Mouse (Mus musculus): ENCODE measurements around the gene Dnajc24. TPM values are rescaled to one million over a fixed set of nuclear protein-coding genes. Genes with fewer than 3 reads are reported as not detected.

The Dnajc24 gene
- 25.2 and 28.2 TPM in 2 replicates for polyA plus RNA-seq (2015; fragmentation: Nextera tagmentation; extraction: Ambion mirVana)

DNA sequence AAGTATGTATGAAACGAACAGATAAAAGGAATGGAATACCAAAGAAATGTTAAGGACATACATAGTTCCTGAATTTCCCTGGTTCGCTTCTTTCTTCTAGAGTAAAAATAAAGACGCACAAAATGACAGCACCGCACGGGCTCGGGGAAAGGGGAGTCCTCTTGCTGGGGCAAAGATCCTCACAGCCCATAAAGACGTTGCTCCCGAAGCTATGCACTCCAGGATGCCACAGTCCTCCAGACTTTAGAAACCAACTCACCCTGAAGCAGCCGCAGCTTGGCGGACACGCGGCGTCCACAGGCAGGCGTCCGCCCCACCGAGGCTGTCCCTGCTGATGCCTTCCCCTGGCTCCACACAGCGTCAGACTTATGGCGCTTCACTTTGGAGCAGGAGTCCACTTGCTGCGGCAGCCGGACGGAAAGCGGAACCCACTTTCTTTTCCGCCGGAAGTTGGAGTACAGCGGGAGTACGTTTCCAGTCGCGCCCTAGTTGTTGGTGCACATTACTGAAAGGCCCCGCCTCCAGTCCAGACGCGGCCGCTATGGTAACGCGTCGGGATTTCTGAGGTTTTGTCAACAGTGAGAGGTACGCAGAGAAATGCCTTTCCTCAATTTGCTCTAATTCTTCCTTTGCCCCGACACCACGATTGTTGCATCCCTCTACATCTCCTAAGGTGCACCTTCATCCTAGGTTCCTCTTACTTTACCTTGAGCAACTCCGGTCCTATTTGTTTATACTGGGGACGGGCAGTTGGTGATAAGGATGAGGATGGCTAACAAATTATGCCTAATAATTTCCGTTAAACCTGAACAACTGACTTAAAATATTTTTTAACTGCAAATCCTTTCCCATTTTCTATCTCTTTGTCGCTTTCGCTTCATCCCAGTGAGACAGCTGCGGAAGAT lies at the start of gene Dnajc24:
Gene Dnajc24, minus strand, starts transcription at position 715 of the 905 bp plus-strand sequence.
- peak within 1 kb of the TSS; percentile 83 for H3K27ac ChIP-seq (ENCODE audit: low read length)
- peak within 1 kb of the TSS; percentile 99 for H3K4me3 ChIP-seq (replicated peaks; ENCODE audit: low read length)
- H3K4me1 ChIP-seq (replicated peaks; ENCODE audit: control insufficient read depth, insufficient read depth, low read length) = peaks cover 5% of the 10 kb centered on the region
- 0 out of 2 replicates have a peak, but pooled peaks cover 2% of the 10 kb centered on the region for H3K36me3 ChIP-seq (ENCODE audit: control insufficient read depth, insufficient read depth)
- H3K27me3 ChIP-seq (replicated peaks; ENCODE audit: control insufficient read depth, insufficient read depth, low read length) = no peaks in the 10 kb centered on the region
- H3K9ac ChIP-seq (replicated peaks; ENCODE audit: low read depth, low read length) = peak within 1 kb of the TSS; percentile 91
- peak within 1 kb of the TSS; percentile 73 for H3K4me2 ChIP-seq (ENCODE audit: low read length)
- no peaks in the 10 kb centered on the region for H3K9me3 ChIP-seq (ENCODE audit: control insufficient read depth, low read length)
- 2% methylated on average over 44 of the region's 44 CpGs for WGBS
- peak; percentile 99 for ATAC-seq

DNA sequence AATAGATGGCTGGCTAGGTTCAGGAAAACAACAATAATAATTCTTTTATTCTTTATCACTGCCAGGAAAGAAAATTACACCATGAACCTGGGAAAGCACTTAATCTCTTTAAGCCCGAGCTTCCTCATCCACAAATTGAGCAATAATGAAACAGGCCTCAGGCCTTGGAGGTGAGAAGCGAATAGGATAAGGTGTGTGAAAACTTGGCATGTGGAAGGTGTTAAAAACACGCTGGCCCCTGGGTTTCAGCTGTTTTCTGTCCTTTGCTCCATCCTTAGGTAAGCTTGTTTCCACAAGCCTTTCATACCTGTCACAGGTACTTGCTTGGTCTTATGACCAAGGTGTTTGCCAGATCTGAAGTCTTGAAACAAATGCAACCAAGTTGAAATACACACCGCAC lies 43.3 kb upstream of the Dnajc24 start:
- 80% methylated on average over 4 of the region's 4 CpGs for WGBS
- H3K27ac ChIP-seq (ENCODE audit: low read length) = no peak overlapping the region
- H3K4me1 ChIP-seq (replicated peaks; ENCODE audit: control insufficient read depth, insufficient read depth, low read length) = no peaks in the 10 kb centered on the region
- no peak for ATAC-seq
- H3K4me2 ChIP-seq (ENCODE audit: low read length) = no peak overlapping the region
- no peaks in the 10 kb centered on the region for H3K9me3 ChIP-seq (ENCODE audit: control insufficient read depth, low read length)
- H3K36me3 ChIP-seq (ENCODE audit: control insufficient read depth, insufficient read depth) = no peaks in the 10 kb centered on the region
- no peaks in the 10 kb centered on the region for H3K27me3 ChIP-seq (replicated peaks; ENCODE audit: control insufficient read depth, insufficient read depth, low read length)
- no peak overlapping the region for H3K4me3 ChIP-seq (replicated peaks; ENCODE audit: low read length)
- no peak overlapping the region for H3K9ac ChIP-seq (replicated peaks; ENCODE audit: low read depth, low read length)

DNA sequence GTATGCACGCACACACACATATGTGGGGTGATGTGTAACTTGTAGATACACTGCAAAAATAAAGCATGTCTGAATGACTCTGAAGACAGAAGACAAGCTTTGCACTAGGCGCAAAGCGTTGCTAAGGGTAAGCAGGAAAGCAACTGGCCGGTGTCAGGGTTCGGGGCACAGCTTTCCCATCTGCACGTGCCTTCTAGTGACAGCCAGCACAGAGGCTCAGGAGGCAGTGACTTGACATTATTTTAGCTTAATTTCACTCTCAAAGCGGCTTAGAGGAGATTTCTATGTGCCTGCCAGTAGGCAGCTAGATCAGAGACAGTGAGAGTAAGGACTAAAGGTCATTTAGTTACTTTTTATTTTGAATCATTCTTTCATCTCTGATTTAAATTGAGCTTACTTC lies 39.1 kb upstream of the Dnajc24 start:
- H3K27ac ChIP-seq (ENCODE audit: low read length) = no peak overlapping the region
- WGBS = 46% methylated on average over 7 of the region's 7 CpGs
- no peaks in the 10 kb centered on the region for H3K9me3 ChIP-seq (ENCODE audit: control insufficient read depth, low read length)
- H3K36me3 ChIP-seq (ENCODE audit: control insufficient read depth, insufficient read depth) = no peaks in the 10 kb centered on the region
- no peak for ATAC-seq
- no peaks in the 10 kb centered on the region for H3K27me3 ChIP-seq (replicated peaks; ENCODE audit: control insufficient read depth, insufficient read depth, low read length)
- no peak overlapping the region for H3K4me3 ChIP-seq (replicated peaks; ENCODE audit: low read length)
- no peak overlapping the region for H3K4me2 ChIP-seq (ENCODE audit: low read length)
- H3K4me1 ChIP-seq (replicated peaks; ENCODE audit: control insufficient read depth, insufficient read depth, low read length) = no peaks in the 10 kb centered on the region
- H3K9ac ChIP-seq (replicated peaks; ENCODE audit: low read depth, low read length) = no peak overlapping the region

DNA sequence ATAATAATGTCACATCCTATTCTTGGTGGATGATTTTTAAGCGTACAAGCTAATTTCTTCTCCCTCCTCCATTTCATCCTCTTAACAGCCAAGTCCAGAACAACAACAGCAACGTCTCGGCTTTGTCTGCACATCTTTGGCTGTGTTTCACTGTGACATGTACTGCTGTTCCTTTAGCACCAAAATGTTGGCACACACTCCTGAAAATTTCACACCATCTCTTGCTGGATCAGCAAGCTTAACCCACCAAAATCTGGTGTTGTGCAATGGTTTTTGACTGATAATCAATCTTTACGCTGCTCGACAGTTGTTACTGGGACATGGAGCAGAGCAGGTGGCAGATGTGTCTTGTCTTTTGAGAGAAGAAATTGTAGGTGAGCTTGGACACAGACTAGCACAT lies 38.6 kb upstream of the Dnajc24 start:
- Histone ChIP-seq H3K36me3 (ENCODE audit: control insufficient read depth, insufficient read depth) (no peaks in the 10 kb centered on the region), H3K4me3 (replicated peaks; ENCODE audit: low read length) (no peak overlapping the region), H3K4me1 (replicated peaks; ENCODE audit: control insufficient read depth, insufficient read depth, low read length) (no peaks in the 10 kb centered on the region), H3K4me2 (ENCODE audit: low read length) (no peak overlapping the region), H3K27me3 (replicated peaks; ENCODE audit: control insufficient read depth, insufficient read depth, low read length) (no peaks in the 10 kb centered on the region), H3K9ac (replicated peaks; ENCODE audit: low read depth, low read length) (no peak overlapping the region), H3K27ac (ENCODE audit: low read length) (no peak overlapping the region), H3K9me3 (ENCODE audit: control insufficient read depth, low read length) (no peaks in the 10 kb centered on the region)
- no peak; the same call in 1 of the 2 replicates for ATAC-seq
- WGBS = 49% methylated on average over 5 of the region's 5 CpGs

DNA sequence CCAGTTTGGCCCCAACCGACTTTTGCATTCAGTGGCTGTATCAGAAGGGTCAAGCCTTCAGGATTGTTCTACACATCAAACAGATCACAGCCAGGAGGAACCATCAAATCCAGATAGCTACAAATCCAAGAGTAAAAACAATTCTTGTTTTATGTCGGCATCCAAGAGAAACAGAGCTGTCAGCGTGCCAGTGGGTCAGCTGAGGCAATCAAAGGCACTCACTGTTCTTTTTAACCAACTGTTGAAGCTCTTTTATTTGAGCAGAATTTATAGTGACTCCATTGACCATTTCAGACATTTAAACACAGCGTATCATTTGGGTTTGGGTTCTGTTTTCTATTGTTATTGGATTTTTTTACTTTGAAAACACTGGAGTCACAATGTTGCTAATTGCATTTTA lies 34.9 kb upstream of the Dnajc24 start:
- no peak overlapping the region for H3K27ac ChIP-seq (ENCODE audit: low read length)
- no peak overlapping the region for H3K4me2 ChIP-seq (ENCODE audit: low read length)
- no peaks in the 10 kb centered on the region for H3K4me1 ChIP-seq (replicated peaks; ENCODE audit: control insufficient read depth, insufficient read depth, low read length)
- ATAC-seq = no peak
- H3K4me3 ChIP-seq (replicated peaks; ENCODE audit: low read length) = no peak overlapping the region
- H3K9me3 ChIP-seq (ENCODE audit: control insufficient read depth, low read length) = no peaks in the 10 kb centered on the region
- no peaks in the 10 kb centered on the region for H3K27me3 ChIP-seq (replicated peaks; ENCODE audit: control insufficient read depth, insufficient read depth, low read length)
- WGBS = 43% methylated on average over 4 of the region's 4 CpGs
- no peak overlapping the region for H3K9ac ChIP-seq (replicated peaks; ENCODE audit: low read depth, low read length)
- no peaks in the 10 kb centered on the region for H3K36me3 ChIP-seq (ENCODE audit: control insufficient read depth, insufficient read depth)

DNA sequence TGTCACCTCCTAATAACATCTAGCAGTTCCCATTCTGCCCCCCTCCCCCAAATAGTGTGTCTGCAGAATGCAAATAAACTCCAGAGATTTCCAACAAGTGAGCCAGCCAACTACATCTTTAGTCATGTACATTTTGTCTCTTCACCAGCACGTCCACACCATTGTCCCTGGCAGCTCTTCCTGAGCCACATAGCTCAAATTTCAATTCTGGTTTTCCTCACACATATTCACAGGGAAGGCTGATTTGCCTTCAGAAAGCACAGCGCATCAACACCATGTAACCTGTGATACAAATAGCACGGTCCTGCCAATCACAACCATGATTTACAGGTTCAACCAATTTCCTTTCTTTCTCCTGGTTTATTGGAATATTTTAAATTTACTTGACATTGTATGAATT lies 21.5 kb upstream of the Dnajc24 start:
- no peak for ATAC-seq
- no peak overlapping the region for H3K9ac ChIP-seq (replicated peaks; ENCODE audit: low read depth, low read length)
- 80% methylated on average over 3 of the region's 3 CpGs for WGBS

DNA sequence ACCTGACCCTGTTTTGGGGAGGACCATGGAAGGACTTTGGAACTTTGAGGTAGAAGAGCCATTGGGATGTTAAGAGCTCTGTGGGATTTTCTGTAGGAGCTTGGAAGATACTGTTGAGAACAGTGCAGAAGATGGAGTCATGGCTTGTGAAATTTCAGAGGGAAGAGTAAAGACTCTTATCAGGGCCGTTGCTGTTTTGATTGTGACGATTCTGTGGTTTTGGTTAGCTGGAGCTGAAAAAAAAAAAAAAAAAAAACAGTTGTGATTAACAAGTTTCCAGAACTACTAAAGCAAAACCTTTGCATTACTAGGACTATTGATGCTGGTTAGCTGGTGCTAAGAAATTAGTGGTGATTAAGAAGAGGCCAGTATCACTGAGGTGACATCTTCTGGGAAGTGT lies 5.1 kb upstream of the Dnajc24 start:
- Histone ChIP-seq H3K9me3 (ENCODE audit: control insufficient read depth, low read length) (no peaks in the 10 kb centered on the region), H3K27me3 (replicated peaks; ENCODE audit: control insufficient read depth, insufficient read depth, low read length) (no peaks in the 10 kb centered on the region), H3K4me3 (replicated peaks; ENCODE audit: low read length) (no peak overlapping the region), H3K36me3 (ENCODE audit: control insufficient read depth, insufficient read depth) (no peaks in the 10 kb centered on the region), H3K4me1 (replicated peaks; ENCODE audit: control insufficient read depth, insufficient read depth, low read length) (no peaks in the 10 kb centered on the region), H3K27ac (ENCODE audit: low read length) (no peak overlapping the region), H3K4me2 (ENCODE audit: low read length) (no peak overlapping the region), H3K9ac (replicated peaks; ENCODE audit: low read depth, low read length) (no peak overlapping the region)
- 84% methylated on average over 2 of the region's 2 CpGs for WGBS
- no peak for ATAC-seq

More for the DNA sequence above, 21.5 kb upstream of the Dnajc24 start:
- no peak overlapping the region for H3K4me3 ChIP-seq (replicated peaks; ENCODE audit: low read length)
- no peaks in the 10 kb centered on the region for H3K36me3 ChIP-seq (ENCODE audit: control insufficient read depth, insufficient read depth)
- no peak overlapping the region for H3K4me2 ChIP-seq (ENCODE audit: low read length)
- no peaks in the 10 kb centered on the region for H3K9me3 ChIP-seq (ENCODE audit: control insufficient read depth, low read length)
- H3K27me3 ChIP-seq (replicated peaks; ENCODE audit: control insufficient read depth, insufficient read depth, low read length) = no peaks in the 10 kb centered on the region
- H3K4me1 ChIP-seq (replicated peaks; ENCODE audit: control insufficient read depth, insufficient read depth, low read length) = no peaks in the 10 kb centered on the region
- no peak overlapping the region for H3K27ac ChIP-seq (ENCODE audit: low read length)

DNA sequence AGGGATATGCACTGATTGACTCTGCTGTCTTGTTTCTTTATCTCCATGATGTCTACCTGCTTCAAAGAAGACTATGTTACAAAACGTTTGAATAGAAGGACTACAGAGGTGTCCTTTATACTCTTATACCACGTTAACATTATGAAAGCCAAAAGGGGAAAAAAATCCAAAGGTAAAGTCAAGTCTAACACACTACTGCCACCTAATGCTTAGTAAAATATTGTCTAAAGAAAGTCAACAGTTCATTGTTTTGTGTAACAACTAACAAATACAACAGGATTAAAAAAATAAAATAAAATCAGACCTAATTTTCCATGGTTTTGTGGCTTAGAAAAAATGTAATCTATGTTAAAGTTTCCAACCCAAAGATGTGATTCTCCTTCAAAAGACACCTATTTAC lies 15.3 kb downstream of the Dnajc24 start:
- ATAC-seq = no peak
- Histone ChIP-seq H3K27ac (ENCODE audit: low read length) (no peak overlapping the region), H3K36me3 (ENCODE audit: control insufficient read depth, insufficient read depth) (no peaks in the 10 kb centered on the region), H3K4me1 (replicated peaks; ENCODE audit: control insufficient read depth, insufficient read depth, low read length) (no peaks in the 10 kb centered on the region), H3K9me3 (ENCODE audit: control insufficient read depth, low read length) (no peaks in the 10 kb centered on the region), H3K4me2 (ENCODE audit: low read length) (no peak overlapping the region), H3K4me3 (replicated peaks; ENCODE audit: low read length) (no peak overlapping the region), H3K9ac (replicated peaks; ENCODE audit: low read depth, low read length) (no peak overlapping the region), H3K27me3 (replicated peaks; ENCODE audit: control insufficient read depth, insufficient read depth, low read length) (no peaks in the 10 kb centered on the region)
- WGBS = 12% methylated on average over 2 of the region's 2 CpGs

DNA sequence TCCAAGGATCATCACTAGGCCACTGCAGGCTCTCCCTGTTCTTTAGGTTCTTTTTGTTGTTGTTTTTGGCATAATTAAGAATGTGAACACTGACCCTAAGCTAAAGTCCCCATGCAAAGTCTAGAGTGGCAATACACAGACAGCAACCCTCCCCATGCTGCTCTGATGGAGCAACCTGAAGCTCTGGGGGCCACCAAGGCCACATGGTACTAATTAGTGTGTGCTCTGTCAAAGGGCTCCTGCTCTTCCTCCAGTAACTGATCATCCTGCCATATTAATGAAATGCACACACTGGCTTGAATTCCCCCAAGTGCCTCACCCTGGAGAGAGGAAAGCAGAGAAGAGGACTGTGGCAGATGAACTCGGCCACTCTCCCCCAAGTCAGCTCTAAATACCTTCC lies 16.2 kb downstream of the Dnajc24 start:
- WGBS = 38% methylated on average over 1 of the region's 1 CpGs
- Histone ChIP-seq H3K27ac (ENCODE audit: low read length) (no peak overlapping the region), H3K4me3 (replicated peaks; ENCODE audit: low read length) (no peak overlapping the region), H3K27me3 (replicated peaks; ENCODE audit: control insufficient read depth, insufficient read depth, low read length) (no peaks in the 10 kb centered on the region), H3K9ac (replicated peaks; ENCODE audit: low read depth, low read length) (no peak overlapping the region), H3K36me3 (ENCODE audit: control insufficient read depth, insufficient read depth) (no peaks in the 10 kb centered on the region), H3K4me2 (ENCODE audit: low read length) (no peak overlapping the region), H3K9me3 (ENCODE audit: control insufficient read depth, low read length) (no peaks in the 10 kb centered on the region), H3K4me1 (replicated peaks; ENCODE audit: control insufficient read depth, insufficient read depth, low read length) (no peaks in the 10 kb centered on the region)
- ATAC-seq = no peak

All from forebrain, embryonic 16.5 days (tissue).